Mouse (Mus musculus) forebrain, embryonic 14.5 days (tissue): ENCODE data around the gene Il4ra. TPM values are rescaled to one million over a fixed set of nuclear protein-coding genes. Genes with fewer than 3 reads are reported as not detected.

ENCODE experiments used
- ATAC-seq: fragments of 200-750 bp; cut with Nextera tagmentation; 2 replicates; pipeline ENCODE4 v1.8.0; 2017; ENCODE audit warnings: mild to moderate bottlenecking, moderate library complexity
- DNase-seq: peaks from one replicate; pipeline ENCODE4 v3.0.0-alpha.2; 2015; ENCODE audit warnings: low spot score
- H3K27ac ChIP-seq: fragments of 300-500 bp; sonication (generic); 2 replicates; pipeline ENCODE4 v1.5.1; 2014; ENCODE audit warnings: low read depth, mild to moderate bottlenecking, control low read depth, low read length, moderate library complexity
- H3K27me3 ChIP-seq: fragments of 300-500 bp; sonication (generic); replicated peaks from 2 replicates; pipeline ENCODE4 v1.6.1; 2014; ENCODE audit warnings: low read length, control low read depth, mixed read lengths; ENCODE audit not compliant: control insufficient read depth, insufficient read depth
- H3K36me3 ChIP-seq: fragments of 300-500 bp; sonication (generic); 2 replicates; pipeline ENCODE4 v1.6.1; 2014; ENCODE audit warnings: low read length, control low read depth; ENCODE audit not compliant: control insufficient read depth, insufficient read depth
- H3K4me1 ChIP-seq: fragments of 300-500 bp; sonication (generic); 2 replicates; pipeline ENCODE4 v1.6.1; 2014; ENCODE audit warnings: antibody characterized with exemption, low read length, control low read depth; ENCODE audit not compliant: control insufficient read depth, insufficient read depth
- H3K4me2 ChIP-seq: fragments of 300-500 bp; sonication (generic); 2 replicates; pipeline ENCODE4 v1.6.1; 2014; ENCODE audit warnings: mild to moderate bottlenecking, control low read depth, low read length
- H3K4me3 ChIP-seq: fragments of 300-500 bp; sonication (generic); 2 replicates; pipeline ENCODE4 v1.5.1; 2014; ENCODE audit warnings: low read depth, low read length, control low read depth
- H3K9ac ChIP-seq: fragments of 300-500 bp; sonication (generic); 2 replicates; pipeline ENCODE4 v1.6.1; 2014; ENCODE audit warnings: mild to moderate bottlenecking, low read length, control low read depth, moderate library complexity
- H3K9me3 ChIP-seq: fragments of 300-500 bp; sonication (generic); replicated peaks from 2 replicates; pipeline ENCODE4 v1.6.1; 2016; ENCODE audit warnings: low read length, control low read depth, mixed read lengths; ENCODE audit not compliant: control insufficient read depth
- WGBS: fragments of 180-500 bp; shearing (Covaris S2); extraction: QIAGEN DNeasy Blood & Tissue Kit; methylation state at CpG from one replicate; pipeline ENCODE4 v1.1.7; 2014; 5-methylcytosine and 5-hydroxymethylcytosine counted together
- polyA plus RNA-seq: library from polyadenylated mRNA; unstranded; fragments of >200 nt; fragmentation: Nextera tagmentation; extraction: Ambion mirVana; gene quantifications from 2 replicates; pipeline ENCODE4 v1.2.1, GENCODE M21; 2014

The Il4ra gene
- polyA plus RNA-seq, 1 experiment from 2014 or later, result 1.1 TPM

DNA sequence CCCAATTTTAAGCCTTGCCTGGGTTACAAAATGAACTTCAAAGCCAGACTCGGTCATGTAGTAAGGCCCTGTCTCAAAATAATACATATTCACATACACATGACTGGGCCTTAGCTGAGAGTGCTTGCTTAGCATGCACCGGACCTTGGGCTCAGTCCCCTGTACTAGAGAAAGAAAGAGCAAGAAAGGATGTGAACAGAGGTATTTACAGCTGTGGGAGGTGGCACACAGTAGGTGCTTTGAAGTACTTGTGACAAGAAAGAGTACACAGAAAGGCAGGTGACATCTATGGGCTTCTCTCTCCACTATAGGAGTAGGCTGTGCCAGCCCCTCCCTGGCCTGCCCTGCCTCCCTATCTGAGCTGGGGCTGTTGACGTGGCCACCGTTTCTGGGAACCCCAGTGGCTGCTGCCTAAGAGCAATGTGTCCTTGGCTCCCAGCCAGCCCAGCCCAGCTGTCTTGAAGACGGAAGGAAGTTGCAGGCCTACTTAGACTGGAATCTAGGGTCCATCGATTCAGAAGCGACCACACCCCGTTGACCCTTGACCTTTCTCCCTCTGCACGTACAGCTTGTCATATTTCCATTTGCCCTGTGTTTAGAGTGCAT lies 9.3 kb downstream of the Il4ra start:
- H3K9ac ChIP-seq, result no peak overlapping the region
- H3K27me3 ChIP-seq, result no peaks in the 10 kb centered on the region
- no peaks in the 10 kb centered on the region for H3K9me3 ChIP-seq
- H3K4me3 ChIP-seq, result no peak overlapping the region
- H3K4me2 ChIP-seq, result no peak overlapping the region
- 67% methylated on average over 9 of the region's 9 CpGs for WGBS
- ATAC-seq, result no peak
- no peaks in the 10 kb centered on the region for H3K36me3 ChIP-seq
- no peak overlapping the region for H3K27ac ChIP-seq
- DNase-seq, result peak; percentile 45
- no peaks in the 10 kb centered on the region for H3K4me1 ChIP-seq

DNA sequence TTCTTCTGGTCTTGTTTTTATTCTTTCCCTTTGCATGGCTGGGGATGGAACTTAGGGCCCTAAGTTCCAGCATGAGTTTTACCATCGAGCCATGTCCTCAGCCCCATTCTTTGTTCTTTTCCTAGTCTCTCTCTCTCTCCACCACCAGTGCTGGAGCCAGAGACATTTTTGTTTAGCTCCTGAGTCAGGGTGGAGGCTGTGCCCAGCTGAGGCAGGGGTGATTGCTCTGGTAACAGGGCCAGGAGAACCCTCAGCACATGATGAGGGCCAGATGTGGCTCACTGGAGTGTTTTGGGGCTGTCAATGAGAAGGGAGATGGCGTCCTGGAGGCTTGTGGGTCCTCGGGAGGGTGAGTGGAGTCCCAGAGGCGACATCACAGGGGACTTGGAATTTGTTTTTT lies 10.5 kb downstream of the Il4ra start:
- 73% methylated on average over 4 of the region's 4 CpGs for WGBS

DNA sequence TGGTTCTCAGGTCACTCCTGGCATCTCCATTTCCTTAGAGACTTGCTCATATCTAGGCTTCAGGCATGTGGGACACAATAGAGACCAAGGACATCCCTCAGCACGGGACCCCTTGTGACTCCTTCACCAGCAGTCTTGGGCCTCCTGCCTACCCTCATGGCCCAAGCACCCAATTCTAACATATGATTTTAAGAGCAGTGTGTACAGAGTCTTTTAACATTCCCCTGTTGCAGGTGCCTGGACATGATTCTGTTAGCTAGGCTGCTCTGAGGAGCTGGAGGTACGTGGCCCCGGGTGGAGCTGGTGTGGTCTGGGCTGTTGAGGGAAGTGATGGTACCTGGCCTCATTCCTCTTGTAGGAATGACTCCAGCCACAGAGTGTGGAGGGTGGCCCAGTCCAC lies 11.2 kb downstream of the Il4ra start:
- 92% methylated on average over 3 of the region's 3 CpGs for WGBS
- DNase-seq, result no peak
- no peak overlapping the region for H3K4me3 ChIP-seq

More for the DNA sequence above, 10.5 kb downstream of the Il4ra start:
- Histone ChIP-seq H3K4me3 (no peak overlapping the region), H3K4me2 (no peak overlapping the region), H3K9ac (no peak overlapping the region), H3K9me3 (no peaks in the 10 kb centered on the region), H3K36me3 (no peaks in the 10 kb centered on the region), H3K4me1 (no peaks in the 10 kb centered on the region), H3K27ac (no peak overlapping the region), H3K27me3 (no peaks in the 10 kb centered on the region)
- ATAC-seq, result no peak
- no peak for DNase-seq

DNA sequence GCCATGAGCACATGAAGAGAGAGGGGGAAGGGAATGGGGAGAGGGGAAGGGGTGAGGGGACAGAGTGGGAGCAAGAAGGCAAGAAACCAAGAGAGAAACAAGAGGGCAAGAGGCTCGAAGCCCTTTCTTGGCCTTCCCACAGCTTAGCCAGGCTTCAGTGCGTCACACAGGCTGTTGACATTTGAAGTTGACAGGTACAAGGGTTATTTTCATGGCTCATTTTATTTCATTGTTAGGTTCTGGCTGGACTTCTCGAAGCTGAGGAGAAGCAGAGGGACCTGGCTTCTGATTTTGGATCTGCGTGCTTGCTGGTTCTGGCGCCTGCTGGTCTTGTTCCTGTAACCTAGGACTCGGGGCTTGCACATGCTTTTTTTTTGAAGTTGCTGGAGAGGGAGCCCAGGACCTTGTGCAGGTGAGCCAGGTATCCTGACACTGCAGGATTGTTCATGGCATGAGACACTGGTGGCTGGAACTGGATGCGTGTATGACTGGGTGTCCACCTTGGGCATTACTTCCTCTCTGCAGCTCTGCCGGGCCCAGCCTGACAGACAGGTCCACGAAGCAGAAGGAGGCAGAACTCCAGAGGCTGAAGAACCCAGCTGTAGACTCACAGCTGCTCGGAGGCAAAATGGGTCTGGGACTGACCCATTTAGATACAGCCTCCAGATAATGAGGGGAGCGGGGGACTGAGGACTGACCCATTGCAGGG lies 12.6 kb downstream of the Il4ra start:
- no peak for DNase-seq
- 79% methylated on average over 11 of the region's 11 CpGs for WGBS

More for the DNA sequence above, 11.2 kb downstream of the Il4ra start:
- no peak overlapping the region for H3K9ac ChIP-seq
- H3K9me3 ChIP-seq, result no peaks in the 10 kb centered on the region
- no peaks in the 10 kb centered on the region for H3K27me3 ChIP-seq
- H3K36me3 ChIP-seq, result no peaks in the 10 kb centered on the region
- no peak overlapping the region for H3K27ac ChIP-seq
- no peak for ATAC-seq
- H3K4me1 ChIP-seq, result no peaks in the 10 kb centered on the region
- H3K4me2 ChIP-seq, result no peak overlapping the region

DNA sequence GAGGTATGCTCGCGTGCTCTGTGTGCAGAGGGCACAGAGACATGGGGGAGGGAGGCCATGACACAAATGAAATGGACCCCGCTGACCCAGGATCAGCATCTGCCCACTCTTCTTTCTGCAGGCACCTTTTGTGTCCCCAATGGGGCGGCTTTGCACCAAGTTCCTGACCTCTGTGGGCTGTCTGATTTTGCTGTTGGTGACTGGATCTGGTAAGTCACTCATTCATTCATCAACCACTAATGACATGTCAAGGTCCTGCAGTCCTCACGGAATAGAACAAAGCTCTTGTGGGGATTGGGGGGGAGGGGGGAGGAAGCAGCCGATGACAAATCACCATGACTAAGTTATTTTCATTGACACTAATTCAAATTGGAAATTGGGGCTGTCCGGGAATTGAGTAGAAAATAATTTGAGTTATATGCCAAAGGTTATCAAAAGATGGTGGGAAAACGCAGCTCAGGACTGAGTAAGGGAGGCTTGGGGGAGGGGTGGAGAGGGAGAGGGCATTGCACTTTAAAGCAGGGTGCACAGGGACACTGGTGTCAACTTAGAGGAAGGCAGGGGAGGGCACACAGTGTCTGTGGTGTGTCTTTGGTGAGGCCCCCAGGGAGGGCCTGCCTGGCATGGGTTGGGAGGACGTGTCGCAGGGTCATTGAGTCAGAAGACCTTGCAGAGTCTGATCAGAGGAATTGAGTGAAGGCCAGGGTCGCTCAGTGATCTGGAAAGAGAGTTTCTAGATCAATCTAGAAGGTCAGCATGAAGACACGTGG lies 13.8 kb downstream of the Il4ra start:
- DNase-seq, result no peak
- no peaks in the 10 kb centered on the region for H3K4me1 ChIP-seq
- ATAC-seq, result no peak

More for the DNA sequence above, 12.6 kb downstream of the Il4ra start:
- no peaks in the 10 kb centered on the region for H3K36me3 ChIP-seq
- no peak for ATAC-seq
- no peak overlapping the region for H3K4me2 ChIP-seq
- H3K27me3 ChIP-seq, result no peaks in the 10 kb centered on the region
- H3K4me3 ChIP-seq, result no peak overlapping the region
- H3K9me3 ChIP-seq, result no peaks in the 10 kb centered on the region
- H3K27ac ChIP-seq, result no peak overlapping the region
- H3K9ac ChIP-seq, result no peak overlapping the region
- no peaks in the 10 kb centered on the region for H3K4me1 ChIP-seq

DNA sequence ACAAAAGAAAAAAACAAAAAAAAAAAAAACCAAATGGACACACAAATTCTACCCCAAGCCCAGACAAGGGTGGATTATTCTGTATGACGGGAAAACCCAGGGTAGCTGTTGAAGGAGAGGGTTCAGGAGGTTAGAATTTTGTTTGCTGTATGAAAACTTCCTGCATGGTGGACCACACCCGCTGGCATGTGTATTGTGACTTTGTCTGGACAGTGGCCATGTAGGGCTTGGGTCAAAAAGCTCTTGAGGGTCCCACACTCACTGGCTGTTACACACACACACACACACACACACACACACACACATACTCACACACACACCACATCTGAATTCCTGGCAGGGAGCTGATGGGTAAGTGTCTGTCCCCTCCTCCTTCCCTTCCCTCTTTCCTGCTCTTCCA lies 14.5 kb downstream of the Il4ra start:
- Histone ChIP-seq H3K9me3 (no peaks in the 10 kb centered on the region), H3K4me3 (no peak overlapping the region), H3K4me2 (no peak overlapping the region), H3K4me1 (no peaks in the 10 kb centered on the region), H3K27ac (no peak overlapping the region), H3K9ac (no peak overlapping the region), H3K27me3 (no peaks in the 10 kb centered on the region), H3K36me3 (no peaks in the 10 kb centered on the region)
- WGBS, result 79% methylated on average over 2 of the region's 2 CpGs
- DNase-seq (no peak), ATAC-seq (no peak)

More for the DNA sequence above, 13.8 kb downstream of the Il4ra start:
- H3K27me3 ChIP-seq, result no peaks in the 10 kb centered on the region
- H3K27ac ChIP-seq, result no peak overlapping the region
- WGBS, result 68% methylated on average over 12 of the region's 12 CpGs
- no peak overlapping the region for H3K4me2 ChIP-seq
- no peaks in the 10 kb centered on the region for H3K36me3 ChIP-seq
- H3K9me3 ChIP-seq, result no peaks in the 10 kb centered on the region
- no peak overlapping the region for H3K4me3 ChIP-seq
- no peak overlapping the region for H3K9ac ChIP-seq

DNA sequence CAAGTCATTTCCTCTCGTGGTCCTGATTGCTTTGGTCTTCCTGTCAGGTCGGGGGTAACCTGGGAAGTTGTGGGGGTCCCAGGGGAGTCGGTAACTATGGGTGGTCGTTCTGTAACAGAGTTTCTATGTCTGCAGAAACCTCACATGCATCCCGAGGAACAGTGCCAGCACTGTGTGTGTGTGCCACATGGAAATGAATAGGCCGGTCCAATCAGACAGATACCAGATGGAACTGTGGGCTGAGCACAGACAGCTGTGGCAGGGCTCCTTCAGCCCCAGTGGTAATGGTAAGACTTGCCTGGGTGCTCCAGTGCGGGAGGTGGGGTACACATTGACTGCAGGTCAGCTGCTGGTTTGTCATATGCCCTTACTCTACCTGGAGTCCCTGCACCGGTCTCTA lies 17.0 kb downstream of the Il4ra start:
- H3K9me3 ChIP-seq, result no peaks in the 10 kb centered on the region
- no peaks in the 10 kb centered on the region for H3K4me1 ChIP-seq
- H3K36me3 ChIP-seq, result no peaks in the 10 kb centered on the region
- ATAC-seq (no peak), DNase-seq (peak; percentile 14)
- no peaks in the 10 kb centered on the region for H3K27me3 ChIP-seq
- no peak overlapping the region for H3K4me3 ChIP-seq
- H3K4me2 ChIP-seq, result no peak overlapping the region
- H3K27ac ChIP-seq, result no peak overlapping the region
- 81% methylated on average over 8 of the region's 8 CpGs for WGBS
- H3K9ac ChIP-seq, result no peak overlapping the region

DNA sequence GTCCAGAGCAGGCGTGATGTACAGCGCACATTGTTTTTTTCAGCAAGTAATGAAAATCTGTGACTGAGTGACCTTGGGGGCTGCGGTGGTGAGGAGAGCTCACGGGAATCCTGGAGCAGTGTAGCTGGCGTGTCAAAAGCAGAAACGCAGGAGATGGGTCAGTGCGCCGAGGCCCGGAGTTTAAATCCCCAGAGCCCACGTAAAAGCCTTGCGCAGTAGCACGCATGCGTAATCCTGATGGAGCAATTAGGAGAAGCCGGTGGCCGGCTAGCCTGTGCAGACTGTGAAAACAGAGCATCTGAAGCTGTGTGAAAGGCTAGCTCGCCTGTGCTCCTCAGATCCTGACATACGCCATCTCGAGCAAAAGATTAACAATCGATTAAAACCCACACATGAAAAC lies 20.0 kb downstream of the Il4ra start:
- H3K4me2 ChIP-seq, result no peak overlapping the region
- no peak overlapping the region for H3K9ac ChIP-seq
- WGBS, result 78% methylated on average over 19 of the region's 19 CpGs

DNA sequence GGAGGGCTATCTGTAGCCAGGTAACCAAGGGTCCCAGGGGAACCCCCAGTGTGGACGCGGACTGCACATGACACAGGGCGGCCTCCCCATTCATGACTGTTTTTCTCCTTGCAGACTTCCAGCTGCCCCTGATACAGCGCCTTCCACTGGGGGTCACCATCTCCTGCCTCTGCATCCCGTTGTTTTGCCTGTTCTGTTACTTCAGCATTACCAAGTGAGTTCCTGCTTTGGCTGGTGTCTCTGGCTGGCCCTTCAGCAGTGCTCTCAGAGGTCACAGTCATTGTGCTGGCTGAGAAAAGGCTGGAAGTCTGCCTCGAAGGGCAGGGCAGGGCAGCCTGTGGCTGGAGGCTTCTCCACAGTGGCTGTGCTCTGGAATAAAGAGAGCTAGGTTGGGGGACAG lies 20.8 kb downstream of the Il4ra start:
- no peak for ATAC-seq

More for the DNA sequence above, 20.0 kb downstream of the Il4ra start:
- Histone ChIP-seq H3K36me3 (no peaks in the 10 kb centered on the region), H3K4me1 (no peaks in the 10 kb centered on the region), H3K9me3 (no peaks in the 10 kb centered on the region), H3K27ac (no peak overlapping the region), H3K27me3 (no peaks in the 10 kb centered on the region), H3K4me3 (no peak overlapping the region)
- no peak for DNase-seq
- no peak for ATAC-seq

More for the DNA sequence above, 20.8 kb downstream of the Il4ra start:
- Histone ChIP-seq H3K27ac (no peak overlapping the region), H3K9ac (no peak overlapping the region), H3K36me3 (no peaks in the 10 kb centered on the region), H3K4me1 (no peaks in the 10 kb centered on the region), H3K9me3 (no peaks in the 10 kb centered on the region), H3K4me3 (no peak overlapping the region), H3K27me3 (no peaks in the 10 kb centered on the region), H3K4me2 (no peak overlapping the region)
- DNase-seq, result no peak
- 78% methylated on average over 6 of the region's 6 CpGs for WGBS
